Mouse (Mus musculus) cerebellum, adult 11 months (tissue): ENCODE results near the gene Ankmy1.

Source experiments
- DNase-seq: peaks from one replicate; pipeline ENCODE4 v3.0.0; 2022

The Ankmy1 gene

GRCm38 (mm10) chr1:92902786-92903185 lies at the start of gene Ankmy1:
Gene Ankmy1 (minus strand): TSS chr1:92902906.
- no peak for DNase-seq

- DNase-seq, result no peak
These were observed 47.9 kb upstream of the Ankmy1 start, which contains the start of gene Gpr35 for GRCm38 (mm10) chr1:92950607-92951006. Gene Gpr35 (plus strand): TSS chr1:92950865.

GRCm38 (mm10) chr1:92949426-92949825 lies 46.7 kb upstream of the Ankmy1 start:
- no peak for DNase-seq

GRCm38 (mm10) chr1:92947966-92948365 lies 45.3 kb upstream of the Ankmy1 start:
- no peak for DNase-seq

- DNase-seq, result no peak
These were observed 40.7 kb upstream of the Ankmy1 start for GRCm38 (mm10) chr1:92943219-92943989.

- DNase-seq, result peak; percentile 48
These were observed 37.0 kb upstream of the Ankmy1 start for GRCm38 (mm10) chr1:92939746-92940145.

GRCm38 (mm10) chr1:92937797-92938196 lies 35.1 kb upstream of the Ankmy1 start:
- no peak for DNase-seq

GRCm38 (mm10) chr1:92936467-92936866 lies 33.8 kb upstream of the Ankmy1 start:
- DNase-seq, result no peak

- DNase-seq, result no peak
These were observed 33.3 kb upstream of the Ankmy1 start for GRCm38 (mm10) chr1:92935977-92936376.

- peak; percentile 47 for DNase-seq
These were observed 32.6 kb upstream of the Ankmy1 start for GRCm38 (mm10) chr1:92935054-92935962.

- peak; percentile 90 for DNase-seq
These were observed 31.6 kb upstream of the Ankmy1 start, which contains the start of gene Capn10 for GRCm38 (mm10) chr1:92934182-92934827. Gene Capn10 (plus strand): TSS chr1:92934376.

GRCm38 (mm10) chr1:92933611-92934010 lies 30.9 kb upstream of the Ankmy1 start:
- no peak for DNase-seq

GRCm38 (mm10) chr1:92930171-92930706 lies 27.5 kb upstream of the Ankmy1 start:
- no peak for DNase-seq

- no peak for DNase-seq
These were observed 18.8 kb upstream of the Ankmy1 start for GRCm38 (mm10) chr1:92921496-92921895.

GRCm38 (mm10) chr1:92920474-92921200 lies 17.9 kb upstream of the Ankmy1 start:
- DNase-seq, result no peak

GRCm38 (mm10) chr1:92919775-92920174 lies 17.1 kb upstream of the Ankmy1 start:
- no peak for DNase-seq

GRCm38 (mm10) chr1:92919151-92919550 lies 16.4 kb upstream of the Ankmy1 start:
- no peak for DNase-seq

GRCm38 (mm10) chr1:92916725-92917124 lies 14.0 kb upstream of the Ankmy1 start:
- DNase-seq, result no peak

GRCm38 (mm10) chr1:92914993-92915392 lies 12.3 kb upstream of the Ankmy1 start:
- no peak for DNase-seq

GRCm38 (mm10) chr1:92914239-92914638 lies 11.5 kb upstream of the Ankmy1 start:
- no peak for DNase-seq

GRCm38 (mm10) chr1:92912286-92912685 lies 9.6 kb upstream of the Ankmy1 start:
- no peak for DNase-seq

- no peak for DNase-seq
These were observed 9.0 kb upstream of the Ankmy1 start for GRCm38 (mm10) chr1:92911721-92912138.
